Mouse (Mus musculus): ENCODE results near the gene Adam6b. TPM values are rescaled to one million over a fixed set of nuclear protein-coding genes. Genes with fewer than 3 reads are reported as not detected.

Gene Adam6b
- polyA plus RNA-seq (2012; rRNA removed), result not detected in 2 replicates

GRCm38 (mm10) chr12:113489211-113489610 lies at the start of gene Adam6b:
Gene Adam6b (plus strand): TSS chr12:113489511.

Other genes starting within 250 kb of the Adam6b start
- gene Adam6a, start 54.4 kb downstream of the Adam6b start, polyA plus RNA-seq (2012; rRNA removed), result not detected in 2 replicates